Mouse (Mus musculus) spleen, adult 2 months (tissue): ENCODE measurements around the gene Asna1. TPM values are rescaled to one million over a fixed set of nuclear protein-coding genes. Genes with fewer than 3 reads are reported as not detected.

Experiments
- DNase-seq, 2 experiments: peaks; one replicate each; pipeline versions ENCODE4 v3.0.0 to v3.0.0-alpha.2; 2012 to 2021; ENCODE audit warnings: low spot score in 2 of 2, low read depth in 1 of 2
- H3K27ac ChIP-seq: fragments of 200-500 bp; 2 replicates; pipeline ENCODE4 v1.5.1; 2012; ENCODE audit warnings: low read length, inconsistent platforms; ENCODE audit not compliant: insufficient read depth
- H3K27me3 ChIP-seq: fragments of 200-500 bp; 2 replicates; pipeline ENCODE4 v1.6.1; 2012; ENCODE audit warnings: mild to moderate bottlenecking, moderate library complexity, low read length, inconsistent platforms; ENCODE audit not compliant: control insufficient read depth, insufficient read depth
- H3K36me3 ChIP-seq: fragments of 200-500 bp; 2 replicates; pipeline ENCODE4 v1.6.1; 2012; ENCODE audit warnings: mild to moderate bottlenecking, low read length, inconsistent platforms; ENCODE audit not compliant: control insufficient read depth, insufficient read depth
- H3K4me1 ChIP-seq: fragments of 200-500 bp; 2 replicates; pipeline ENCODE4 v1.6.1; 2011; ENCODE audit warnings: inconsistent platforms; ENCODE audit not compliant: control insufficient read depth, insufficient read depth, insufficient read length
- H3K4me3 ChIP-seq: fragments of 200-500 bp; 2 replicates; pipeline ENCODE4 v1.5.1; 2011; ENCODE audit warnings: mild to moderate bottlenecking, inconsistent platforms; ENCODE audit not compliant: insufficient read depth, insufficient read length; ENCODE audit errors: extremely low read depth
- CTCF ChIP-seq: fragments of 200-500 bp; IDR thresholded peaks from 2 replicates; pipeline ENCODE4 v1.5.1; 2011; ENCODE audit warnings: mild to moderate bottlenecking, inconsistent platforms; ENCODE audit not compliant: insufficient read depth, insufficient read length, insufficient replicate concordance; ENCODE audit errors: extremely low read depth
- POLR2A ChIP-seq: fragments of 200-500 bp; IDR thresholded peaks from 2 replicates; pipeline ENCODE4 v1.6.1; 2011; ENCODE audit warnings: low read depth, low read length, inconsistent platforms
- WGBS: fragments of 180-500 bp; shearing (Covaris S2); methylation state at CpG from one replicate; pipeline ENCODE4 v1.1.7; 2018; 5-methylcytosine and 5-hydroxymethylcytosine counted together
- polyA plus RNA-seq: library from polyadenylated mRNA; depleted of rRNA; stranded (reverse); fragments of >200 nt; gene quantifications from 2 replicates; pipeline ENCODE4 v1.2.3, GENCODE M21; 2012

The Asna1 gene
- polyA plus RNA-seq, 1 experiment, result 71.6 TPM

- H3K27me3 ChIP-seq, result no peaks in the 10 kb centered on the region
- TF ChIP-seq CTCF (no peak), POLR2A (peak; percentile 38; the same call in 1 of the 2 replicates)
- WGBS, result under 1% methylated on average over 53 of the region's 53 CpGs
- peak; percentile 94 to 96 for DNase-seq
- H3K4me1 ChIP-seq, result peaks cover 29% of the 10 kb centered on the region
- H3K4me3 ChIP-seq, result peak overlapping the region; percentile 64
- H3K27ac ChIP-seq, result peak overlapping the region; percentile 89
- H3K36me3 ChIP-seq, result no peaks in the 10 kb centered on the region
Observed at GRCm38 (mm10) chr8:84985684-84986378, 39.2 kb downstream of the Asna1 start.

- Histone ChIP-seq H3K4me3 (peak overlapping the region; percentile 64), H3K27ac (peak overlapping the region; percentile 89), H3K36me3 (no peaks in the 10 kb centered on the region), H3K27me3 (no peaks in the 10 kb centered on the region), H3K4me1 (peaks cover 32% of the 10 kb centered on the region)
- TF ChIP-seq POLR2A (no peak), CTCF (no peak)
- WGBS, result 3% methylated on average over 23 of the region's 23 CpGs
- no peak for DNase-seq
Observed at GRCm38 (mm10) chr8:84985049-84985683, 39.9 kb downstream of the Asna1 start.

- H3K4me3 ChIP-seq, result no peak overlapping the region
- peak in 1 of 2 experiments; percentile 40 for DNase-seq
- peaks cover 35% of the 10 kb centered on the region for H3K4me1 ChIP-seq
Observed at GRCm38 (mm10) chr8:84984294-84985048, 40.6 kb downstream of the Asna1 start.

GRCm38 (mm10) chr8:84982499-84983011 is 42.5 kb downstream of the Asna1 start:
- Histone ChIP-seq H3K27ac (peak overlapping the region; percentile 78), H3K4me1 (peaks cover 37% of the 10 kb centered on the region), H3K36me3 (no peaks in the 10 kb centered on the region), H3K27me3 (no peaks in the 10 kb centered on the region), H3K4me3 (no peak overlapping the region)
- DNase-seq, result no peak
- TF ChIP-seq CTCF (no peak), POLR2A (no peak)
- WGBS, result 14% methylated on average over 3 of the region's 3 CpGs

More at GRCm38 (mm10) chr8:84984294-84985048, 40.6 kb downstream of the Asna1 start:
- no peaks in the 10 kb centered on the region for H3K27me3 ChIP-seq
- H3K27ac ChIP-seq, result peak overlapping the region; percentile 89
- no peak for TF ChIP-seq CTCF
- TF ChIP-seq POLR2A, result no peak
- 33% methylated on average over 16 of the region's 16 CpGs for WGBS
- no peaks in the 10 kb centered on the region for H3K36me3 ChIP-seq

GRCm38 (mm10) chr8:84981644-84982498 is 43.2 kb downstream of the Asna1 start:
- WGBS, result 44% methylated on average over 15 of the region's 15 CpGs
- H3K4me1 ChIP-seq, result peaks cover 37% of the 10 kb centered on the region
- H3K27me3 ChIP-seq, result no peaks in the 10 kb centered on the region
- no peaks in the 10 kb centered on the region for H3K36me3 ChIP-seq
- peak overlapping the region; percentile 78 for H3K27ac ChIP-seq
- no peak for TF ChIP-seq POLR2A
- TF ChIP-seq CTCF, result no peak
- no peak for DNase-seq
- no peak overlapping the region for H3K4me3 ChIP-seq
